Mouse (Mus musculus) midbrain, postnatal 0 days (tissue): ENCODE results near the gene Gnb2. TPM values are rescaled to one million over a fixed set of nuclear protein-coding genes. Genes with fewer than 3 reads are reported as not detected.
A peak's percentile ranks its signal among the peaks of the same experiment; 100 is the strongest.

ENCODE experiments used
- ATAC-seq: fragments of 200-750 bp; cut with Nextera tagmentation; 2 replicates; pipeline ENCODE4 v1.8.0; 2017; ENCODE audit warnings: moderate number of reproducible peaks, mild to moderate bottlenecking, moderate TSS enrichment, moderate library complexity; ENCODE audit not compliant: low FRiP score
- DNase-seq: peaks from one replicate; pipeline ENCODE4 v3.0.0-alpha.2; 2015; ENCODE audit warnings: low spot score
- H3K27ac ChIP-seq: fragments of 300-500 bp; sonication (generic); 2 replicates; pipeline ENCODE4 v1.5.1; 2014; ENCODE audit warnings: low read depth, mild to moderate bottlenecking, low read length, mixed read lengths
- H3K27me3 ChIP-seq: fragments of 300-500 bp; sonication (generic); 2 replicates; pipeline ENCODE4 v1.6.1; 2014; ENCODE audit warnings: low read length, control low read depth, mixed read lengths; ENCODE audit not compliant: insufficient read depth
- H3K36me3 ChIP-seq: fragments of 300-500 bp; sonication (generic); 2 replicates; pipeline ENCODE4 v1.6.1; 2014; ENCODE audit warnings: low read length, control low read depth, mixed read lengths; ENCODE audit not compliant: insufficient read depth
- H3K4me1 ChIP-seq: fragments of 300-500 bp; sonication (generic); 2 replicates; pipeline ENCODE4 v1.6.1; 2014; ENCODE audit warnings: mild to moderate bottlenecking, control low read depth, antibody characterized with exemption, low read length, mixed read lengths; ENCODE audit not compliant: insufficient read depth
- H3K4me2 ChIP-seq: fragments of 300-500 bp; sonication (generic); 2 replicates; pipeline ENCODE4 v1.6.1; 2014; ENCODE audit warnings: low read depth, mild to moderate bottlenecking, low read length, mixed read lengths; ENCODE audit not compliant: poor library complexity, severe bottlenecking
- H3K4me3 ChIP-seq: fragments of 300-500 bp; sonication (generic); 2 replicates; pipeline ENCODE4 v1.5.1; 2014; ENCODE audit warnings: low read depth, mild to moderate bottlenecking, low read length, moderate library complexity
- H3K9ac ChIP-seq: fragments of 300-500 bp; sonication (generic); replicated peaks from 2 replicates; pipeline ENCODE4 v1.6.1; 2014; ENCODE audit warnings: mild to moderate bottlenecking, low read length, moderate library complexity, mixed read lengths; ENCODE audit not compliant: poor library complexity, severe bottlenecking
- H3K9me3 ChIP-seq: fragments of 300-500 bp; sonication (generic); 2 replicates; pipeline ENCODE4 v1.6.1; 2016; ENCODE audit warnings: low read length, control low read depth
- CTCF ChIP-seq: IDR thresholded peaks from 2 replicates; pipeline ENCODE4 v1.5.1; 2016; ENCODE audit warnings: antibody characterized with exemption, mild to moderate bottlenecking
- WGBS: fragments of 180-500 bp; shearing (Covaris S2); extraction: QIAGEN DNeasy Blood & Tissue Kit; methylation state at CpG from one replicate; pipeline ENCODE4 v1.1.7; 2014; 5-methylcytosine and 5-hydroxymethylcytosine counted together
- polyA plus RNA-seq: library from polyadenylated mRNA; unstranded; fragments of >200 nt; fragmentation: Nextera tagmentation; extraction: Ambion mirVana; gene quantifications from 2 replicates; pipeline ENCODE4 v1.2.1, GENCODE M21; 2015
- total RNA-seq: library from RNA; depleted of rRNA; stranded (reverse); fragments of >200 nt; gene quantifications from 2 replicates; pipeline ENCODE4 v1.2.3, GENCODE M21; 2014

Gnb2 gene
- total and polyA plus RNA-seq, 2 experiments from 2014 or later = 590 to 1,456 TPM

- TF ChIP-seq CTCF = no peak
- ATAC-seq (peak; percentile 68), DNase-seq (peak; percentile 95)
- Histone ChIP-seq H3K4me2 (peak overlapping the region; percentile 91), H3K4me1 (no peaks in the 10 kb centered on the region; the same call in 1 of the 2 replicates), H3K36me3 (peaks cover 37% of the 10 kb centered on the region), H3K9ac (peak overlapping the region; percentile 95), H3K4me3 (peak overlapping the region; percentile 83), H3K9me3 (no peaks in the 10 kb centered on the region), H3K27me3 (no peaks in the 10 kb centered on the region), H3K27ac (peak overlapping the region; percentile 98)
- under 1% methylated on average over 39 of the region's 46 CpGs for WGBS
Observed at GRCm38 (mm10) chr5:137530588-137531413, 2.5 kb downstream of the Gnb2 start.

- peak overlapping the region; percentile 91 for H3K4me2 ChIP-seq
- peak overlapping the region; percentile 98 for H3K27ac ChIP-seq
- DNase-seq (no peak), ATAC-seq (no peak)
- H3K9me3 ChIP-seq = no peaks in the 10 kb centered on the region
- 71% methylated on average over 8 of the region's 8 CpGs for WGBS
- no peak for TF ChIP-seq CTCF
- peaks cover 43% of the 10 kb centered on the region for H3K36me3 ChIP-seq
- no peaks in the 10 kb centered on the region; the same call in 1 of the 2 replicates for H3K4me1 ChIP-seq
- H3K9ac ChIP-seq = peak overlapping the region; percentile 95
- H3K27me3 ChIP-seq = no peaks in the 10 kb centered on the region
- peak overlapping the region; percentile 83 for H3K4me3 ChIP-seq
Observed at GRCm38 (mm10) chr5:137530075-137530474, 3.2 kb downstream of the Gnb2 start.

GRCm38 (mm10) chr5:137529221-137529995 lies 3.9 kb downstream of the Gnb2 start:
- Histone ChIP-seq H3K4me3 (peak overlapping the region; percentile 83), H3K4me1 (no peaks in the 10 kb centered on the region; the same call in 1 of the 2 replicates), H3K9me3 (no peaks in the 10 kb centered on the region), H3K36me3 (peaks cover 49% of the 10 kb centered on the region), H3K27me3 (no peaks in the 10 kb centered on the region), H3K27ac (peak overlapping the region; percentile 98), H3K4me2 (peak overlapping the region; percentile 91; the same call in 1 of the 2 replicates), H3K9ac (peak overlapping the region; percentile 95; the same call in 1 of the 2 replicates)
- 65% methylated on average over 15 of the region's 15 CpGs for WGBS
- ATAC-seq = no peak
- TF ChIP-seq CTCF = no peak
- DNase-seq = no peak

DNA sequence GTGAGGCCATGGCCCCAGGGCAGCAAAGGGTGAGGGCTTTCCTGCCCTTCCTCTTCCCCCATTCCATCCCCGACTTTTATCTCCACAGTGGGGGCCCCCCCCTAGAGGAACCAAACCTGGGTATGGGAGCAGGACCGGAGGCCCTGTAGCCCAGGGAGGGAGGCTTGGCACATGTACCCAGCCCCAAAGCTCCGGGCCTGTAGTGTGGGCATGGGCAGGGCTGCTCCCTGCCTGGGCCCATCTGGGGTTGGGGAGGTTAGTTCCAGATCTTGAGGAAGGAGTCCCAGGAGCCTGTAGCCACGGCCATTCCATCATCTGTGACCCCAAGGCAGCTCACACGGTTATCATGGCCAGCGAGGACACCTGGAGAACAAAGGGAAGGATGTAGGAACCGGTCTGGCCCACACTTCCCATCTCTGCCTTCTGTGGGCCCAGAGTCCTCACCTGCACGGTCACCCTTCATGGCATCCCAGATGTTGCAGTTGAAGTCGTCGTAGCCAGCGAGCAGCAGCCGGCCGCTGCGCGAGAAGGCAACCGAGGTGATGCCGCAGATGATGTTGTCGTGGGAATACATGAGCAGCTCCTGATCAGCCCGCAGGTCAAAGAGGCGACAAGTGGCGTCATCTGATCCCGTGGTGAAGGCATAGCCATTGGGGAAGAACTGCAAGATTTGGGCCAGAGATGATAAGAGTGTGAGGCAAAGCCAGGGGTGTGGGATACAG lies 4.9 kb downstream of the Gnb2 start:
- TF ChIP-seq CTCF = no peak
- Histone ChIP-seq H3K4me3 (no peak overlapping the region), H3K4me1 (no peaks in the 10 kb centered on the region; the same call in 1 of the 2 replicates), H3K27me3 (no peaks in the 10 kb centered on the region), H3K36me3 (peaks cover 59% of the 10 kb centered on the region), H3K9ac (no peak overlapping the region), H3K27ac (peak overlapping the region; percentile 43; the same call in 1 of the 2 replicates), H3K9me3 (no peaks in the 10 kb centered on the region), H3K4me2 (no peak overlapping the region)
- no peak for ATAC-seq
- 81% methylated on average over 22 of the region's 22 CpGs for WGBS
- DNase-seq = no peak

GRCm38 (mm10) chr5:137527413-137527812 lies 5.9 kb downstream of the Gnb2 start:
- Histone ChIP-seq H3K4me1 (no peaks in the 10 kb centered on the region; the same call in 1 of the 2 replicates), H3K4me2 (no peak overlapping the region), H3K36me3 (peaks cover 69% of the 10 kb centered on the region), H3K27me3 (no peaks in the 10 kb centered on the region), H3K27ac (peak overlapping the region; percentile 43; the same call in 1 of the 2 replicates), H3K4me3 (no peak overlapping the region), H3K9ac (no peak overlapping the region), H3K9me3 (no peaks in the 10 kb centered on the region)
- no peak for TF ChIP-seq CTCF
- no peak for ATAC-seq
- 23% methylated on average over 1 of the region's 1 CpGs for WGBS
- no peak for DNase-seq
